Mouse (Mus musculus) thymus, postnatal 10 days (tissue): ENCODE data around the gene Shbg.
"Not testable (repeated sequence)": the region's sequence is repeated elsewhere in the genome, so short reads cannot be mapped to it uniquely, and the experiment has no call there.

Source experiments
- DNase-seq, 2 experiments: peaks; one replicate each; pipeline ENCODE4 v3.0.0; 2021; ENCODE audit warnings: low spot score in 2 of 2

The Shbg gene

DNA sequence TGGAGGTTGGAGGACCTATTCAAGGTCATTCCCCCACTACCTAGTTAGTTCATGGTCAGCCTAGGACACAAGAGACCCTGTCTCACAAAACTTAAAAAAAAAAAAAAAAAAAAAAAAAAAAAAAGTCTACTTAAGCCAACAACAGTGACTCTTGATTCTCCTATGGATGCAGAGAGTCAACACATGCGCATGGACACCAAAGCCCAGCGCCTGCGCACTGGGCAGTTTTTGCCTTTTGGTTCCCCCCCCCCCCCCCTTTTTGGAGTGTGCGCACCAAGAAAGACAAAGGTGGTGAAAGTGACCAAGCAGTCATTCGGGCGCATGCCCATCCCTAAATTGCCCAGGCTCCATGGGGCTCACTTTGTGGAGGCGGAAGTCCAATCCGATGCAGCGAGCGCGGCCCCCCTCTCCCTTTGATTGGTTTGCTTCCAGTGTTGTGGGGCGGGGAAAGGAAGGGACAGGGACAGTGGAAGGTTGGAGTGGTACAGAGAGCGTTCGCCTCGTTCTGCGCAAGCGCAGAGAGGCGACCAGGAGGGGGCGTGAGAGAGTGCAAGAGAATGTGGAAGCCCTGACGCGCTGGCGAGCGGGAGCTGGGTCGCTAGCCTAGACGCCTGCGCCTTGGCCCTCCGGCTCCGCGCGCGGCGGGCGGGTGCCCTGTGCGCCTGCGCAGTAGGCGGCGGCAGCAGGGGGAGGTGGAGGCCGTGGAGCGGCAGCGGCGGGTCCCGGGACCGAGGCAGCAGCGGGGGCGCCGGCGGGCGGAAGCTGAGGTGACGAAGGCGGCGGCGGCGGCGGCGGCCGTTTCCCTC is 14.8 kb upstream of the Shbg start, which contains the start of gene Fxr2:
Fxr2 (plus strand) TSS at position 707 of the 806 bp plus-strand sequence.
- peak; percentile 99 to 100 for DNase-seq

DNA sequence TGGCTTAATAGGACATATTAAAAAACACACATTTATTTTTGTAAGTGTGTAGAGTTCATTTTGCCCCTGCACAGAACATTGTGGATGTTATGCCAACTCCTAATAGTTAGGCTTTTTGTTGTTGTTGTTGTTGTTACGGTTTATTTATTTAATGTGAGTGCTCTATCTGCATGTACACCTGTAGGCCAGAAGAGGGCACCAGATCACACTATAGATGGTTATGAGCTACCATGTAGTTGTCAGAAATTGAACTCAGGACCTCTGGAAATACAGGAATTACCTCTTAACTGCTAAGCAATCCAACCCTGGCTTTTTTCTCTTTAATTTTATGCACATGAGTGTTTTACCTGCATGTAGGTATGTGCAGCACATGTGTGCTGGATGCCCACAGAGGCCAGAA is 12.1 kb upstream of the Shbg start:
- no peak for DNase-seq

DNA sequence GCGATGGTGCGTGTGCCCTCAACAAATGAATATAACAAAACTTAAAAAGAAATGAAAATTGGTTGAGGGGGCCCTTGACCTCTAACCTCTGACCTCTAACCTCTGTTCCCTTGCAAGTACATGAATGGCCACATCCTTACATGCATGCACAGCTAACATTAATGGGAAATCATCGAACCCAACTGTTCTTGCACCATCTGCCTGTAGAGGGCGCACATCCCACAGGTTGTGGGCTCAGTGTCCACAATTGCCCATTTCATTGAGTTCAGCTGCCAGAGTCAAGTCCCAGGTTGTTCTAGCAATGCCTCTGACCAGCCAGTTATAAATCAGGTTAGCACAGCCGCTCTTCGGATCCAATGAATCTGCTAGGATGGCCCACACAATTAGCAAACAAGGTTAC is 10.6 kb upstream of the Shbg start:
- DNase-seq, result peak; percentile 31 to 74

DNA sequence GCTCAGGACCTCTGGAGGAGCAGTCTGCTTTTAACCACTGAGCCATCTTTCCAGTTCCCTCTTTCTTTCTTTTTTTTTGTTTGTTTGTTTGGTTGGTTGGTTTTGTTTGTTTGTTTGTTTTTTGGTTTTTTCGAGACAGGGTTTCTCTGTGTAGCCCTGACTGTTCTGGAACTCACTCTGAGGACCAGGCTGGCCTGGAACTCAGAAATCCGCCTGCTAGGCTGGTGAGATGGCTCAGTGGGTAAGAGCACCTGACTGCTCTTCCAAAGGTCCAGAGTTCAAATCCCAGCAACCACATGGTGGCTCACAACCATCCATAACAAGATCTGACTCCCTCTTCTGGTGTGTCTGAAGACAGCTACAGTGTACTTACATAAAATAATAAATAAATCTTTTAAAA is 6.6 kb upstream of the Shbg start:
- not testable (repeated sequence) for DNase-seq

DNA sequence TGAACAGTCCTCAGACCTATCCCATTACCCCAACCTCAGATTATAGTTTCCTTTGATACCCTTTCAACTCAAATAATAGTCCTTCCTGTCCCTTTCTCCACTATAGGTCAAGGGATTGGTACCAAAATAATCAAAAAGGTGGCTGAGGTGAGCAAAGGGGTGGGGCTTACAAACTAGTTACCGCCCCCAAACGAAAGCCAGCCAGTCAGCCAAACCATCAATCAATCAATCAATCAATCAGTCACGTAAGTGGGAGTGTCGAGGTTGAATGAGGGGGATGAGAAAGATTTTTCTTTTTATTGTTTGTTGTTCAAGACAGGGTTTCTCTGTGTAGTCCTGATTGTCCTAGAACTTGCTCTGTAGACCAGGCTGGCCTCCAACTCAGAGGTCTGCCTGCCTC is 5.3 kb upstream of the Shbg start:
- DNase-seq, result no peak

DNA sequence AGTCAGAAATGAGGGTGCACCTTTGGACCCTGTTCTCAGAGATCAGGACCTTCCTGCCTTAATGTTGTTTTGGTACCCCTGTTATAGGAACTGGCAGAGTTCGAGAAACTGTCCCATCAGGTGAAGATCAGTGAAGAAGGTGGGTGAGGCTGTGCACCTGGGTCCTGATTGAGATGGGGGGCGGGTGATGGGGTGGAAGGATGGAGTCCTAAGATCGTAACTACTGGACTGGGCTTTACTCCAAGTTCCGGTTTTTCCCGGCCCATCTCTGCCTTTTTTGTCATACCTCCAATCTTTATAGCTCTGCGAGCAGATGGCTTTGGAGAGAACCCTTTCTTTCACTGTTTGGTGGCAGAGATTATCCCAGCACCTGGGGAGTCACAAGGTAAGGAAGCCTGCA is 4.7 kb upstream of the Shbg start:
- no peak for DNase-seq

DNA sequence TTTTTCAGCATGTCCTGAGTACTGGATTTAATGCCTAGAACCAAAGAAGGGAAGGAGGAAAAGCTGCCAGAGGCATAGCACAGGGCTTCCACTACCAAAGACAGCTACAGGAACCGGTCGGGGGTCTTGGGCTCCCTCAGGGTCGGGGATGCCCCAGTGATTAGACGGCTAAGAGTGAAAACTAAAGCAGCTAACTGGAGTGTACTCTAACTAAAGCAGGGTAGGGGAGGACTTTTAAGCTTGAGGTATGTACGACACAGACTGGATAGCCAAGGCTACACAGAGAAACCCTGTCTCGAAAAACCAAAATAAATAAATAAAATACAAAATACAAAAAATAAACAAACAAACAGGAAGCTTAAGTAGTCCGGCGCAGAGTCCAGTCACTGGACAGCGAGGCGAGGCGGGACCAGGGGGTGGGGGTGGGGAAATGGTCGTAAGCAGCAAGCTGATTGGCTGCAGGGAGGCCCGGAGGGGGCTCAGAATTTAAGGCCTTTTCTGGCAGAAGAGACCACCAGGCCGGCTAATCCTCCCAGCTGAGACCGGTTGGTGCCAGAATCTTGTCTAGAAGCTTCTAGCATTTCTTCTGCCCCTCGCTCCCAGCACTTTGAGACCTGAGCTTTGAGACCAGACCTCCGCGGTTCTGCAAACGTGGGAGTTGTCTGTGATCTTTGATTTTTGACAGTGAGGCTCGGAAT is 4.0 kb upstream of the Shbg start, which contains the start of gene Sat2:
Sat2 (plus strand) TSS at position 454 of the 698 bp plus-strand sequence.
- DNase-seq, result no peak

DNA sequence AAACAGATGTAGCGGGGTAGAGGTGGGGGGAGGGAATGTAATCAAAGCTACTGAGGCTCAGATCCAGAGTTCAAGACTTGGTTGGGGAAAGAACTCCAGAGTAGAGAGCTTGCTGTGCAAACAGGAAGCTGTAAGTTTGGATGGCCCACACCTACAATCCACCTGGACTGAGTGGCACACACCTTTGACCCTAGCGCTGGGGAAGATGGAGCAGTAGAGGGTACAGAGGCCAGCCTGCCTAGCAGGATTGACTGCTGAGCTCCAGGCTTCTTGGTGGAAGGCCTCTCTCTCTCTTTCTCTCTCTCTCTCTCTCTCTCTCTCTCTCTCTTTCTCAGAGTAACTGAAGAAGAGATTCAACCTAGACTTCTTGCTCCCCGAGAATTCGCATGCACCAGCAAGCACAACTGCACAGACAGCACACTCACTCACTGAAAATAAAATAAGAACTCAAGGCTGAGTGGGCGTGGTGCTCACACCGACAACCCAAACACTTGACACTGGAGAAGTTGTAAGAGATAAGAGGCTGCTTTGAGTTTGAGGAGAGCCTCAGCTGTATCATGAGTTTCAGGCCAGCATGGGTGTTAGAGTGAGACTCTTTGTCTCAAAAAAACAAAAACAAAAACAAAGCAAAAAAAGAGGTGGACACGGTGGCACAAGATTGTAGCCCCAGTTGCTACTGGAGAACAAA is 2.8 kb upstream of the Shbg start:
- DNase-seq, result no peak

DNA sequence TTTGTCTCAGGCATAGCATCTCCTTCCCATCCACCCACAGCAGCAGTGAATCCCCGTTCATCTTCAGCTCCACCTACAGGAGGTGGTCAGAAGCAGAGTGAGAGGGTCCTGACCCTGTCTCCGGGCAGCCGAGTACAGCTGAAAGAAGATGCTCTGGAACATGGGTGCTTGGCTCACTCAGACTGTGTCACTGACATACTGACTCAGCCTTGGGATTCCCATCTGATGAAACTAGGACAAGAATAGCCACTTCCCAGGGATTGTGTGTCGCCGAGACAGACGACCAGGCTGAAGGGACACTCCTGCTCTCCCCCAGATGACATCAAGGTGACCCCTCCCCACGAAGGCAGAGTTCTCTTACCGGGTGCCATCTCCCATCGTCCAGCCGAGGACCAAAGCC is 924 bp downstream of the Shbg start:
- no peak for DNase-seq

DNA sequence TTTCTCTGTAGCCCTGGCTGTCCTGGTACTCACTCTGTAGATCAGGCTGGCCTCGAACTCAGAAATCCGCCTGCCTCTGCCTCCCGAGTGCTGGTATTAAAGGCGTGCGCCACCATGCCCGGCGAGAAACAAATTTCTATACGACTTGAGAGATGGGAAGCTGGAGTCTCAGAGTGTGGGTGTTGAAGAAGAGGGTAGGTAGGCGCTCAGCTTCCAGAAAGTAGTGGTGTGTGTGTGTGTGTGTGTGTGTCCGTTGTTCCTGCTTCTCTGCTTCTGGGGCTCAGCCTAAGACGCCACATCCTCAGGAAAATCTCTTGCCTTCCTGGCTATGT is 3.5 kb downstream of the Shbg start:
- DNase-seq, result not testable (repeated sequence)

DNA sequence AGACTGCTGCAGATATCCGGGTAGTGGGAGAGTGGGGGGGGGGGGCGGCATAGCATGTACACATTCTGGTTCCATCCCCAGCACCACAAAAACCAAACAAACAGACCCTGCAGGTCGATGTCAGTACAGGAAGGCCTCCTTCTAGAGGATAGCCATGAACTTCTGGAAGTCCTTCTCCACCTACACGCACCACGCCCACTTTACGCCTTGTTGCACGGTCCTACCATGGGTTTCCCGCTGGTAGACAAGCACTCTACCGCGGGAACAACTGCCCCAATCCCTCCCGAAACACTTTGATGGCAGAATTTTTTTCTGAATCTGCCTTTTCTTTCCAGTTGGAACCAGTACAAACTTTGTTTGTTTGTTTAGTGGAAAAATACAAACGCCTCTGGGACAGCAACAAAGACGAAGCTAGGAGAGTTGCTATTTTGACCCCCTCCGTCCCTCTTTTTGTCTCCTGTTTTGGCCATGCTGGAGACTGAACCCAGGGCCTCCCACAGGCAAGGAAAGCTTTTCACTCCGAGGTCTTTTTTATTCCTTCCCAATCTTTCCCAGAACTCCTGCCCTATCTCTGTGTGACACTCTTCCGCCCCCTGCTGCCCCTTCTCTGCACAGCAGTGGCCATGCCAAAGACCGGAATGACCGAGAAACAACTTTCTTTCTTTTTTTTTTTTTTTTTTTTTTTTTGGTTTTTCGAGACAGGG is 4.0 kb downstream of the Shbg start:
- DNase-seq, result peak; percentile 28 to 59

DNA sequence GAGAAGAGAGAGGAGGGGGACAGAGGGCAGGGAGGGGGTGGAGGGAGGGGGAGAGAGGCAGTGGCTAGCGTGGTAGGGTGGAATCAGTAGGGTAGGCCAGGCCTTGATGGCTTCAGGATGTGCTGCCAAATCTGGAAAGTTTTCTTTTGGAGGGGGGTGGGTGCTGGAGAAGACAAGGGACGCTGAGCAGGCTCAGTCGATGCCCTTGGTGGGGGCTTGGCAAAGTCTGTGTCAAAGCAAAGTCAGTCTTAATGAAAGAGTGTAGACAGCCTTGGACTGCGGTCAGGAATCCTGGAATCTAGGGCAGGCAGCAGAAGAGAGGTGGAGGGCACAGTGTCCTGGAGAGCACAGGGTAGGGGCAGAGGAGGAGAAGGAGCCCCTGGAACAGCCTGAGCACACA is 6.8 kb downstream of the Shbg start:
- no peak for DNase-seq

DNA sequence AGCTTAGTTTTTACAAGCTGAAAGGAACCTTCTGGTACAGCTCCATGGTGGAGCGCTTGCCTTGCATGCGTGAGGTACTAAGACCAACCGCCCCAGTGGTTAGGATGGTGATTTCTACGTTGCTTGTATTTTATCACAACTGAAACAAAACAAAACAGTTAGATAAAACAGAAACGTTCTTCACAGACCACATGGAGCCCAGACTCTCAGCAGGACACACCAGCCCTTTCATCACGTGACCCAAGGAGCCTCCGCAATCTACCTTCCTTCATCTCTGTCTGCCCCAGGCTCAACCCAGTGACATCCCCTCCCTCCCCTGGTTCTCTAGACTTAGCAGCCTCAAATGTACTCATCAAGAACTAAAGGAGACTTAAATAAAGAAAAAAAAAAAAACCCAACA is 8.3 kb downstream of the Shbg start:
- DNase-seq, result no peak

DNA sequence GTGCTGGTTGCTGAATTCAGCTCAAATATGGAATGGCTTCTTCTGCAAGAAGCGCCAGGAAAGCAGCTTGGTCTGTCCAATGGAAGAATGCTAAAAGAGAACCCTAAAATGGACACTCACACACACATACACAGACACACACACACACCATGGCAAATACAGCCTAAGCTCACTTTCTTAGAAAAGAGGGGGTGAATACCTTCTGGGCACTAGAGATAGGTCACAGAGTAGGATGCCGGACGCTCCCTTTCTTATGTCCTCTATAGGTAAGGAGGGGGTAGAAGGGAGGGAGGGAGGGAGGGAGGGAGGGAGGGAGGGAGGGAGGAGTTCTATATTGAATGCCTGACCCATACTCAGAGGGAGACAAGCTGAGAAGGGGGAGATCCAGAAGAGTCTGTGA is 9.2 kb downstream of the Shbg start:
- DNase-seq, result no peak

DNA sequence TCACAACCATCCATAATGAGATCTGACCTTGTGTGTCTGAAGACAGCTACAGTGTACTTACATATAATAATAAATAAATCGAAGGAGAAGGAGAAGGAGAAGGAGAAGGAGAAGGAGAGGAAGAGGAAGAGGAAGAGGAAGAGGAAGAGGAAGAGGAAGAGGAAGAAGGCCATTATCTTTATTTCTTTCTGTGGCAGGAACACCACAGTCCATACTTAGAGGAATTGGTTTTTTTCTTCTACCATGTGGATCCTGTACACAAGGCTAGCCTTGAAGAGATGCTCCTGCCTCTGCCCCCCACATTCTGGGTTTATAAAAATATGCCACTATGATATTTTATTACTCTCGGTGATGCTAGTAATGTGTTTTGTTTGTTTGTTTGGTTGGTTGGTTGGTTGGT is 10.9 kb downstream of the Shbg start:
- no peak for DNase-seq

DNA sequence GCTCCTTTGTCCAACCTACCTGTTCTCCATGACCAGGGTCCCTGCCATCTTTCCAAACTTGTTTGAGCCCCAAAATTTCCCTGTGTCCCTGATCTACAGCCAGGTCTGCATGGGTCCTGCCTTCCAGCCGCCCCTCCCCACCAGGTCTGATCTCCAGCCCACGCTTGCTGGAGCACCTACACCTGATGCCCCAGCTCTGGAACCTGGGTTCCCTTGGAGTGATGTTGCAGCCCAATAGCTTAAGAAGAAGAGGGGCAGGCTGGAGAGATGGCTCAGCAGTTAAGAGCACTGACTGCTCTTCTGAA is 11.3 kb downstream of the Shbg start:
- DNase-seq, result no peak

DNA sequence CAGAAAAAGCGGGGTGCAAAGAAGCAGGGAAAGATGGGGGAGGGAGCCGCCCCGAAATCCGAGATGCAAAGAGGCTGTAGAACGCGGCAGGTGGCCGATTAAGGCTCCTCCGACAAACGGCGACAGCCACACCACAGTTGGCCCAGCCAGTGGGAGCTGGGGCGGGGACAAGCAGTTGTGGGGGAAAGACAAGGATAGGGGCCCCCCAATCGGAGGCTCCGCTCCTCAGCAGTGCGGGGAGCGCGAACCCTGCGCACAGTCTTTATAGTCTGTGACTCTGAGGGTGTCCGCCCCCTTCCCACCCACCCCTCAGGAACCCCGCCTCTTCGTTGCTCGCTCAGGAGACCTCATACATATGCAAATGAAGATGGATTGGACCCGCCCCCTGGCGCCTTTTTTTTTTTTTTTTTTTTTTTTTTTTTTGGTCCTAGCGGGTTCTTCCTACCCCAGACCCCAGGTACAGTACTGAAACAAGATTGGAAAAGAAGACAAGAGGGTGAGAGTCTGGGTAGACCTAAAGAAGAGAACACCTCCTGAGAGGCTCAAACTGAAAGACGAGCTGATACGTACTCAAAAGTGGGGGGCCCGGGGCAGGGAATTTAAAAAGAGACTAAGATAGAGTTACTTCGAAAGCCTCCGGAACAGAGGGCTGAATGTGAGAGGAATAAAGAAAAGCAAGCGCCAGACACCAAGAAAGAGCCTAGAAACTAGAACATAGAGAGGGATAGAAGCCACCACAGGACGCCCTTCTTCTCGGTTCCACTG is 11.8 kb downstream of the Shbg start, which contains the start of gene Atp1b2:
Atp1b2 (minus strand) TSS at position 217 of the 765 bp plus-strand sequence.
- peak; percentile 75 to 81 for DNase-seq

DNA sequence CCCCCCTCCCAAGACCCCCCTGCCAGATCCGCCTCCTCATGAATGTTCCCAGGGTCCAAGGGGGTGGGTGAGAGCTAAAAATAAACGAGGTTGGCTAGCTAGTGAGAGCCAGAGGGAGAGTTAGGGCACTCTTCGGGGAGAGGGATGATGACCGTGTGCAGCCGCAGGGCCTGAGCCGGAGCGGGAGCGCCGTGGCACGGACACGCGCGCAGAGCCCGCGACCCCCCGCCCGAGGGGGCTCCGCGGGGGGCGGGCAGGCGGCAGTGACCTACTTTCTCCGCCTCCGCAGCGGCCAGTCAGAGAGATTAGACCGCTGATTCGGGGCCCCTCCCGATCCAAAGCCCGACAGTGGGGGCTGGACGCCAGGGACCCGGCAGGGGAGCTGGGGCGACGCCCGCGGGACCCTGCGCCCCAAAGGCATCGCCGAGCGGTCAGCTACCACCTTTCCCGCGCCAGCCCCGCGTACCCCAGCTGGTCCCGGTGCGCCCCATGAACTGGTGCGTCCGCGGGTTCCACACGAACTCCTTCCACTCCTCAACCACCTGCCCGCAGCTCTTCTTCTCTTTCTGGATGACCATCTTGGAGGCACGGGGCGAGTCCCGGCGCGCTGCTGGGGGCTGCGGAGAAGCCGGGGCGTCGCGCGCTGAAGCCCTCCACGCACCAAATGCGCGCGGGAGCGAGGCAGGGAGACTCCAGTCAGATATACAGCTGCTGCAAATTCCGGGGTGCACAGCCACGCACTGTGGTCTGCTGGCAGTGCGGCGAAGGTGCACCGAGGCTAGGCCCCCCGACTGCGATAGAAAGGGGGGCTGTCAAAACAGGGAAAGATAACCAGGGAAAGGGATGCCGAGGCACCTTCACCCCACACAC is 12.7 kb downstream of the Shbg start:
- DNase-seq, result peak; percentile 8 to 22

DNA sequence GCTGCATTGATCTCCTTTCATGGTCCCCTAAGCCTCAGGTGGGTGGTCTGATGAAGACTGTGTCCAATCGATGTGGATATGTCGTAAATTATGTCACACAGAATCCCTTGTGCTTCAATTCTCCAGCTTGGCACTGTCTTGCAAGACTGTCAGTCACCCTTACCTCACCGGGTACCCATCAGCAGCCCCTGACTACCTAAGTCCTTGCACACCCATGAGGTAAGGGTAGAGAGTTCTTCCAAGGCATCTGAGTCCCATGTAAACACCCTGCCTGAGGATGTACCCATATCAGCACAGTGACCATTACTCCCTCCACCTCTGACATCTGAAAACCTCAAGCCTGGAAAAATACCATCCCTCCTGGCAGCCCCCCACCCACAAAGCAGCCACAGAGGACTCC is 13.4 kb downstream of the Shbg start:
- no peak for DNase-seq

DNA sequence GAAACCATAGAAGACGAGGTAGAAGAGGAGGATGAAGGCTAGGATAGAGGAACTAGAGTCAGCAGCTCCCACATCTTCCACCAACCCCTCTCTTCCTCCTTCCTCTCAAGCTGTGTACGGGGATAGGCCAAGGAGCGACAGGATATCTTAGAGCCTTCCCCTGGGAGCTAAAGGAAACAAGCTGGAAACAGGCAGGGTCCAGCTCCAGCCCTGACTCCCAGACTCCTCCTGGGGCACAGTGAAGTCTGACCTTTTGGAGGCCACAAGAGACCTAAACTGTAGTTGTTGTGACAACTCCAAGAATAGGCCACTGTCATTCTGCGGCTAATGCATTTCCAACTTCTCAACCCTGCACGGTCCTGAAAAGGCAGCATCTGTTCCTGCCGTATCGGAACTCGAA is 14.2 kb downstream of the Shbg start:
- no peak for DNase-seq

DNA sequence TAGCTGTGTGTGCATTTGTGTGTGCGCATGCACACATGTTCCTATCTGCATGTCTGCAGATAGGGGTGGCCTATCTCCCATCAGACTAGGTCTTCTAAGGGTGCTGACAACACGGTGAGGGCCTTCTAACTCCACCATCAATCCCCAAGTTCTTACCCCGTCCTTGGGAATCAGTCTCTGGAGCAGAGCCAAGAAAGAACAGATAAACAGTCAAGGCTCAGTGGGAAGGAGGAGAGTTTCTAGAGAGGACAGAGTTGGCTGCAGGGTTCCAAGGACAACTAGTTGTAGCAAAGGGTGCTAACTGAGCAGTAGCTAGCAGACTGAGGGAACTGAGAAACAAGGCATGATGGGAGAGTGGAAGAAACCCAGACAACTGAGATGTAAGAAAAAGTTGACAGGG is 15.9 kb downstream of the Shbg start:
- no peak for DNase-seq
